Mouse (Mus musculus) thymus, postnatal 14 days (tissue): ENCODE data around the gene Tbpl1.

Source experiments
- DNase-seq: peaks from one replicate; pipeline ENCODE4 v3.0.0; 2021

Tbpl1 gene

DNA sequence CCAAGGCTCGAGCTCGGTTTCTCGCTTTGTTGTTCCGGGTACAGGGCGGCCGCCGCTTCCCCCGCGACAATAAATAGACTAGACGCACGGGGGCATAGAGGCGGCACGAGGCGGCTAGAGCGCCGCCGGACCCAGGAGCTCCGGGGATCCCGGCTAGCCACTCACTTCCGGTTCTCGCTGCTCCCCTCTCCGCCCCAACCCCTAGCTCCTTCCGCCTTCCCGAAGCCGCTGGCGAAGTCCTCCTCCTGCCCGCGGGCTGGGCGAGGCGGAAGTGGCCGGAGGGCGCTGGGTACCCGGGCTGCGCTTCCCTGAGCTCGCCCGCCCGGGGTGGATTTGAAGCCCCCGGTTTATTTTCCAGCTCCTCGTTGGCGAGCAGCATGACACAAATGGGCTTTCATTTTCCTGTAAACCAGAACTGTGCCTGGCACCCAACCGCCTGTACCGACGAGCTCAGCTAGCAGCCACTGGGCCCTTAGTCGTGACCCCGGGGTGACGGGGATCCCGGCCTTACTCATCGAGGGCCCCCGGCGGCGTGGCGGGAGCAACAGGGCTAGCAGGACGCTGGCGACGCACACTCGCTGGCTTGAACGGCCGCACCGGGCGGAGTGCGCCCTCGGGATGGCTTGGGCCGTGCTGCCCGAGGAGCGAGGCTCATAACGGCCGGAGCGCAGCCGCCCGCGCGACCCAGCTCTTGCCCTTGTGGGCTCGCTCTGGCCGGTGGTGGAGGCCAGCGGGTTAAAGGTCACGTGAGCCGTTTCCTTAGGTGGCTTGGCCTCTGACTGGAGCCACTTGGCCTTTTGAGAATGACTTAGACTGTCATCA is at the start of gene Tbpl1:
Tbpl1 (minus strand) TSS at position 667 of the 822 bp plus-strand sequence.
- peak; percentile 97 for DNase-seq

DNA sequence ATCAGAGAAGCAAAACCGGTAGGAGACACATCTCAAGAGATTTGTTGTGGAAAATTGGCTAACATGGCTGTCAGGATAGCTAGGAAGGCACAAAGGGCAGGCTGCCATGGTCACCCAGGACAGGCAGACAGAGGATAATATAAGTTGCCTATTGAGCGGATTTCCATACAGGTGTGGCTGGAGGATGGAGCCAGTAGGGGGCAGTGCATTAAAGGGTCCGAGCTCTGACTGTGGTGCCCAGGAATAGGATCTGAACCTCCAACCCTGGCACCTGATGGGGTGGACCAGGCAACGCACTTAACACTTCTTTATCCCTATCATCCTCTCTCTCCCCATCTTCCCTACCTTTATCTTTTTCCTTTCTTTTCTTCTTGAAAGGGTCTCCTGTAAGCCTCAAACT is 49.7 kb upstream of the Tbpl1 start:
- DNase-seq, result peak; percentile 22

DNA sequence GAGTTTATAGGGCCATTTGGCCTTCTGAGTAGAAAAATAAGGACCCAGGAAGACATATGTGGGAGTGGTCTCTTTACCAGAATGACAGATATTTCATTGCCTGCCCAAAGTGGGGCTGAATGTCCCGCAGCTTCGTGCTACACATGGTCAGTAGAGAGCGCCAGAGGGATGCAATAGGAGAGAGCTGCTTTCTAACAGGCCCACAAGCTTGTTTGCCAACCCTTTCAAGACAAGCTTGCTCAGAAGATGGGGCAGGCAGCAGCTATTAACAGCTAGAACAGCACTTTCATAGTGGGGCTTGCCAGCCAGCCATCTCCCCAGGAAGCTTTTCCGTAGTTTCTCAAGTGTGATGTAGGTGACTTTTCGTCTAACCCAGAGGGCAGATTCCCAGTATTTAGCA is 46.2 kb upstream of the Tbpl1 start:
- no peak for DNase-seq

DNA sequence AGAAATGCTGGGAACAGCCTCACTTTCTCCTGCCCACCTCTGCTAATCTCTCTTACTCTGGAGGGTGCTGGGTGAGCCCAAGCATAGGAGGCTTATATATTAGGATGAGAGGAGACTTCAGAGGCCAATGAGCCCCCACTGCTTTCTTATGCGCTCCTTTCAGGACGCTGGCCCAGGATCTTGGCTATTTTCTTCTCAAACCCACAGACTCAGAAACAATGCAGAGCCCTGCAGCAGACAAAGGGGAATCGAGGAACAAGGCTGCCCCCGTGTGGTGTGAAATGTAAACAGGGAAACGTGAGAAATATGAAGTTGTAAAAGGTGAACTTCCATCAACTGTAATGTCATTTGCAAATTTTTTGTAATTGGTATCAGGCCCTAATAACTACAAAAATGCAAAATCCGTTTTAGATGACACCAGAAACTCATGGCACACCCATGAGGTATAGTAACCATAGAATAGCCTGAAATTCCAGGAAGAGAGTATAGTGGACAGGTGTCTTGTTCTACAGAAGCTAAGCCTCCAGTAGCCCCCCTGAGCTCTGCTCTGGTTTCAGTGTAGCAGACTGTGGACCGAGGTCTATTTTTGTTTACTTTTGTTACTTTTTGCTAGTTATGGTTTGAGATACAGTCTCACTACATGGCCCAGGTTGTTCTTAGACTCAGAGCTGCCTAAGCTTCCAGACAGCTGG is 44.4 kb upstream of the Tbpl1 start:
- DNase-seq, result no peak

DNA sequence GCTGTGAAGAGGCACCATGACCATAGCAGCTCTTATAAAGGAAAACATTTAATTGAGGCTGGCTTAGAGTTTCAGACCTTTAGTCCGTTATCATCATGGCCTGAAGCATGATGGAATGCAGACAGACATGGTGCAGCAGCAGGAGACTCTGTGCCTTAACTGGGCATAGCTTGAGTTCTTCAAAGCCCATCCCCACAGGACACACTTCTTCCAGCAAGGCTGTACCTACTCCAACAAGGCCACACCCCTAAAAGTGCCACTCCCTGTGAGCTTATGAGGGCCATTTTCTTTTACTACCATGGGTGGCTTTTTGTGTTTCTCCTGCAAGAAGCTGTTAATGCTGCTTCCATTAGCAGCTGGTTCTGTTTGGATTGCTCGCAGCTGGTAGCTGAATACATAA is 43.7 kb upstream of the Tbpl1 start:
- no peak for DNase-seq

DNA sequence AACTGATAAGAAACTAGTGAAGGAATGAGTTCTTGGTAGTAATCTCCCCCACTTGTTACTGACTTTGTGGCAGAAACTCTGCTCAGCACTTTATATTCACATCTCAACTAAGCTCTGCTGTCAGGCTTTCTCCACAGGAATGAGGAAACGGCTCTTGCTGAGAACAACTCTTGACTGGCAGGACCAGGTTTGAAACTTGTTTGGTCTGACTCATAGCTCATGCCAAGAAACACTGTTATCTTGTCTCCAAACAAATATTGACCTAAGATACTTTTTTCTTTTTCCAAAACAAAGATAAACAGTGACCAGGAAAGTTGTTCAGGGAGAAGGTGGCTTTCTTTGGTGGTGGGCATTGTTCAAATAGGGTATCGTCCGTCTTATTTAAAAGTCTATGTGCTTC is 42.9 kb upstream of the Tbpl1 start:
- no peak for DNase-seq

DNA sequence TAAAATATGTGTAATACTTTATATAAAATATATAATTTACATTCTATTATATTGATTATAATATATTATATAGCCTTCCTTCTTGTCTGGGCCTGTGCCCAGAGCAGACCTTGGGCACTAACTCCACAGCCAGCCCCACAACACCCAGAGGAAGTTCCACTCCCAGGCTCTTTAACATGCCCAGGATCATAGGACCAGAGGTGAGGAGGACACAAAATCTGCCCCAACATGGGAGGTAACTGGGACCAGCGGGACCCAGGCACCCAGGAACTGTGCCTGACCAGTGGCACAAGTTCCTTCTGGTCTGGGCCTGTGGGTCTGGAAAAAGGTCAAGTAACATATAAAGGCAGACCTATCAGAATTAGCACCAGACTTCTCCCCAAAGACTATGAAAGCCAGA is 22.5 kb upstream of the Tbpl1 start:
- DNase-seq, result no peak

DNA sequence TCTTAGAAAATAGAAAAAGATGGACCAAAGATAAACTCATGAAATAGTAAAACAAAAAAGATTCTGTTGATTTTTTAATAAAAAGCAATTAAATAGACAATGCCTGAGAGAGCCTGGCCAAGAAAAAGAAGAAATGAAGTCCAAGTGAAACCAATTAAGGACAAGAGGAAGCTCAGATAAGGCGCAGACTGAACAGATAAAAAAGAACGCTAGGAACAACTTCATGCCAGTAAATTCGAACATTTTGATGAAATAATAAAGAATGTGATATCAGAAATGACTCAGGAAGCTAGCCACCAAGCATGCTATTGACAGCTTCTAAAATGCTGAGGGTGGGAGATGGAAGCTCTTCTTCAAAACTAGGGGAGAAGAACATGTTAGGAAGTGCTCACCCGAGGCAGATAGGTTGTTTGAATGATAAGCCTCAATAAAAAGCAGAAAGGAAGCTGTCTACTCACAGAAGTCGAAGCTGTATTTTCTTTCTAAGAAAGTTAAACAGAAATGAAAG is 19.5 kb upstream of the Tbpl1 start:
- DNase-seq, result no peak

DNA sequence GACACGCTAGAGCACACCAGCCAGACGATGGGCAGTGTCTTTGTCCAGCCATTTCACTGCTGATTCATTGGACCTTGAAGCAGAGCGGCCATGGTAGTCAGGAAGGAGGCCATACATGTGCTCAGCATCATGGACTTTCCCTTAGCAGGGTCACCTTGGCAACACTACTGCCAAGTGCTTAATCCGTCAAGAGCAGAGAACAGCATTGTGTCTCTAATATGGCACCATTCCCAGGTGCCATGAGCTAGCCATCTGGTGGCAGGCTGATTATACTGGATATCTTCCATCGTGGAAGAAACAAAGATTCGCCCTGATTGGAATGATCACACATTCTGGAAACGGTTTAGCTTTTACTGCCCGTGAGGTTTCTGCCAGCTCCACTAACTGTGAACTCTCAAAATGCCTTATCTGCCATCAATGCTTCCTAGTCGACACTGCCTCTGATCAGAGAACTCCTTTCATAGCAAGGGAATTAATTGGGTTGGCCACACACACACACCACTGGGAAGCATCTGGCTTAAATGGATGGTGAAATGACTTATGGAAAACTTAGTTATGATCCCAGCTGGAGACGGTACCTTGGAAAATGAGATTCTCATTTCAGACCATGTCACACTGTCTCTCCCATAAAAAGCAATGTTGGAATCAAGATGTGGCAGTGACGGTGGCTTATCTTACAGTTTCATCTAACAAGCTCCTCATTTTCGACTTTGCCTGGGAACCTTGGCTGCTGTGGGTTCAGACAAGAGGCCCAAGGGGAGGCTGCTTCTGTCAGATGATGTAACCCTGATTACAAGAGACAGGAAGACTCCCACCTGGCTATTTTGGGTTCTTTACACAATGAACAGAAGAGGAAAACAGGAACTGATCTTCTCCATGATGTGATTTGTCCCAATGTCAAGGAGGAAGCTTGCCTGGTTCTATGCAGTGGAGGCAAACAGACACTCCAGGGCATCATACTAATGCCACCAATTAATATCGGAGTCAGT is 14.9 kb upstream of the Tbpl1 start:
- no peak for DNase-seq

DNA sequence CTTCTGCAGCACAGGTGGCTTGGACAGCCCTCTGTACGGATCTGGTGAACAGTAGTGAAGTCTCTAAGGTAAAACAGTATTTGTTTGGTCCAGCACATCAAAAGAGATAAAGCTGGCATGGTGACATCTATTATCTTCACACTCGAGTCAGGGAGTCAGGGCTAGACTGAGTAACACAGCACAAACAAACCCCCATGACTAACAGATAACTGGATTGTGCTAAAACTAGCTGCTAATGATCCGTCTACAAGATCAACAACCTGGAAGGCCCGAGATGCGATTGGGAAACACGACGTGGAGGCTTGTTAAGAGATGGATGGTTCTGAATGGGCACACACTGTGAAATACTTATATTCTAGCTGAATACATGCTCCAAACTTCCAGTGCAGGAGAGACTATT is 14.2 kb upstream of the Tbpl1 start:
- DNase-seq, result no peak

DNA sequence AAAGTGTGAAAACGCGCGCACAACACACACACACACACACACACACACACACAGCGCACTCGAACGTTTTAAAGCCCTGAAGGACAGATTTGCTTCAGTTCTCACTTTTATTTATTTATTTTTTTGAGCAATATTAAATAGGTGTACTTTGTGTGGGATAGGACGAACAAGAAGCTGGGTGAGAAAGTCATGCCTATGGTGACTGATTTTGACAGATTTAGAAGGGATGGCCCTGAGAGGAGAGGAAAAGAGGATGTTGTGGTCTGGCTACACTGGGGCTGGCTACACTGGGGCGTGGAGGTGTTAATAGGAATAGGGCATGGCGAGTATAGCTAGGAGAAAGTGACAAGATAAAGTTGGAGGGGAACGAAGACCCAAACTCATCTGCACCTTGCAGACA is 443 bp upstream of the Tbpl1 start:
- no peak for DNase-seq

DNA sequence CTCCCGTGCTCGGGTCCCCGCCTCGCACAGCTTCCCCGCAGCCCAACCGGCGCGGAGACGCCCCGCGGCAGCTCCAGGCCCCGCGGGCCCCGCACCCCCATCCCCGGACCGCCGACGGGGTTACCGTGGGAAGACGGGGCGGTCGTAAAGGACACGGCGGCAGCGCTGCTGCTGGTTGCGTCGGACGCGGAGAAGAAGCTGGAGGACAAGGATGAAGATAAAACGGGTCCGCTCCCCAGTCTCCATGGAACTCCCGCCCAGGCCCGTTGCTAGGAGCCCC is 806 bp downstream of the Tbpl1 start:
- DNase-seq, result no peak

DNA sequence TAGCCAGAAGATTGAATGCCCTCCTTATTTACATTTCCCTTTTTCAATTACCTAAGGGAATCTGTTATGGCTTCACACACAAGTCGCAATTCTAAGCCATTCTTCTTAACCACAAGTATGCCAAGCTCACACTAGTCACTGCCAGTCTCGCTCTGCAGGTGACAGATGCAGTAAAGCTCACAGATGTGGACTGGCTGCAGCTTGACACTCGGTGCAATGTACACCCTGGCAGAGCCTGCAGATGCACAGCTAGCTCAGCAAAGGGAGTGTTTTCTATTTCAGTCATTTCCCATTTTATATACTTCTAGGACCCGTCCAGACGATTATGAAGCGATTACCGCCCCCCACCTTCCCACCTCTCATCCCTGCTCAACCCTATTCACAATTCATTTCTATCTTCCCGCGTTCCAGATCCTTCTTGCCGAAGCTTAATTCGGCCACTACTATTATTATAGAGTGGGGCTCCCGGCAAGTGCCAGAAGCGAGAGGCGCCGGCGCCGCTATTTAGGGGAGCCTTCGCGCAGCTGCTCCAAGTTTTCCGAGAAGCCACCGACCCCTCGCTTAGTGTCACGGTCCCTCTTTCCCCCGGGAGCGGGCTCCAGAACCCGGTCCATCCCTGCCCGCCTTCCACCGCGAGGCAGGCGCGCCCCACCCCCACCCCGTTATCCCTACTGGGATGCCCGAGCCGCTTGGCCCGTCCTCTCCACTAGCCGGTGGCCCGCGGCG is 1.3 kb downstream of the Tbpl1 start:
- DNase-seq, result peak; percentile 59

DNA sequence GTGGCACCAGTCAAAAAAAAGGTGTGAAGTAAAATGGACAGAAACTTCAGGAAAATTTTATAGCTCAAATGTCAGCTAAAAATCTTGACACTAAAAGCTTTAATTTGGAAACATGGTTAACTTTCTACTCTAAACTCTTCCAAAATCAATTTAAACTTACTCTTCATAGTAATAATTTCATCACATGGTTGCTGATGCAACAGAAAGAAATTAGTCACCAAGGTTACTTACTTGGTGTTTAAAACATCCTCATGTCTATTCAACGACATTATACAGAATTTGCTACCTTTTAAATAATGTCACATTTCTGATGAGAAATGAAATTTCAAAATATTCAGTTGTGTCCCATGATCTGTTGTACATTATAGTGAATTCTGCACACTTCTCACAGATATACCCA is 3.5 kb downstream of the Tbpl1 start:
- no peak for DNase-seq

DNA sequence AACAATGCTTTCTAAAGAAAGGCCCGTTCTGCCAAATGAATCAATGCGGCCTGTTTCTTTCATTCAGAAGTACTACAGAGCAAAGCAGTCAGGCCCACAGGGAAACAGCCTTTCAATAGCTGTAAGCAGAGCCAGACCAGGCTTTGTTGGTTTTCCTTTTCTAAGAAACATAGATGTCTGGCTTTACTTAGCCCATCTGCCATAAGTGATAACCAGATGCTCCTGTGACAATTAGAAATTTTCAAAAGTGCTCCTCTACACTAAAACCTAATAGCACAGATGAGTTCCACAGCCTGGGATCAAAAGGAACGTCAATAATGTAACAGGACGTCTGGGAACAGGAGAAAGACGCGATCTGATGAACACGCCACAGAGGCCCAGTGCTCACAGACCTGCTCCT is 5.4 kb downstream of the Tbpl1 start:
- no peak for DNase-seq

DNA sequence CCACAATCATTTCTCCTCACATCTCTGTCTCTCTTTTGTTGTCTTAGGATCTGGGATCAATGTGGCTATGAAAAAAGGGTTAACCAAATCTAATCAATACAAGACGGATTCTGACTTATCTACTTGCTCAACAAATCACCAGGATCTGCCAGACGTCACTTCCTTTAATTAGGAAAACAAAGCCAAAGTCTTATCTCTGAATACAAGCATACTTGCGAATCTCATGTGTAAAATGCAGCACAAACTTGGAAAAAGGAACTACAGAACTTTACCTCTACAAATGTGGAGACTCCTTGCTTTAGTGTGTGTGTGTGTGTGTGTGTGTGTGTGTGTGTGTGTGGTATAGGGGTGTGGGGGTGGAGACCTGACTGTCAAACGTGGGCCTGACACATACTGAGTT is 6.6 kb downstream of the Tbpl1 start:
- no peak for DNase-seq

DNA sequence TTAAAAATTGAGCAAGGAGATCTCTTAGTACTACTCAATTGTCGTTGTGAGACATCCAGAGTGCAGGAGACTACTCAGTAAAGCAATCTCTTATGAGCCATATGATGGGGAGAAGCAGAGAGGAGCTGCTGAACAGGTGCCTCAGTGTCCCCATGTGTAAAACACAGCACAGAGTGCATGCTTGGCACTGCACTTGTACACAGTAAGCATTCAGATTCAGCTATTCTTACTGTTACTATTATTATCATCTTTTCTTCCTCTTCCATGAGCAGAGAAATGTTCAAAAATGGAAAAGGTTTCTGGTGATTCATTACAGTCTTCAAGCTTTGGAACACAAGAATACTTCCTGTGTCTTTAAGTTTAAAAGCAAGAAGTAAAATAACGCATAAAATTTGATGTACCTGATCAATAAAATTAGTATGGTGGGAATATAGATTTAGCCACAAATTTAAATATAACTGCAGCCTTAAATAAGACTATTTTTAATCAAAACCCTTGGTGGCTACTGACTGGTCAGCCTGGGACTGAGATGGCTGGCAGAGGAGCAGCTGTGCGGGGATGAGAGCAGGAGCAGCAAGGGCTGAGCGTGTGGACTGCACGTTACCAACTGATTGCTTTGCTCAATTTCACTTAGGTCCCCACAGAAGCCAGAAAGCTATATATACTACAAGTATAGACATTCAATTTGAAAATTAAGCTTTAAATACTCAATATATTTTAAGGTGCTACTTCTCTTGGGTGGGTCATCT is 10.8 kb downstream of the Tbpl1 start:
- DNase-seq, result no peak

DNA sequence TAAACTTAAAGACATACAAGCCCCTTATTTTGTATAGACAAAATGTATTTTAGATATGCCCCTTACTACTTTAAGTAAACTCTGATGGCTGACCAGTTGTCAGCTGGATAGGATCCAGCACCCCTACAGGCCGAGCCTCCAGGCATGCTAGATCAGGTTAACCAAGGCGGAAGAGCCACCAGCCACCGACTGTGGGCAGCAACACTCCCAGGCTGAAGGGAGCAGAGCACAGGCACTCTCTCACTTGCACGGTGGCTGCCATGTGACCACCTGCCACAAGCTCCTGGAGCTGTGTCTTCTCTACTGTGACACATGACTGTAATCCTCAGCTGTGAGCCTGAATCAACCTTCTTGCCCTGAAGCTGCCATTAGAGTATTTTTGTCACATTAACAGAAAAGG is 13.3 kb downstream of the Tbpl1 start:
- peak; percentile 32 for DNase-seq

DNA sequence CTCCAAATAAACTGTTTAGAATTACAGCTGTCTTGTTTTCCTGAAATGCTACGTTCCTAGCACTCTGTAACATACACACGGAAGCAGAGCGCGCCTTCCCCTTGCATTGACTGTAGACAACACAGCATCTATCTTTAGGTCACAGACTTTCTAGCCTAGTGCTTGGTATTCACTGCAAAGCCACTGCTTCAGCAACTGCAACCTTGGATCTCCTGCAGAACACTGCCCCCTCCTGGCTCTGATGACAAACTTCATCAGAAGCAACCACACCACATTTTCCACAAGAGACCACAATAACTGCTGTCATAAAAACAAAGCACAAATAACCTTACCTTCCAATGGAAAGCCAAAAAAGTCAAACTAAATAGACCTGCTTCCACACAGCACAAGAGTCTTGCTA is 17.2 kb downstream of the Tbpl1 start:
- DNase-seq, result peak; percentile 65

DNA sequence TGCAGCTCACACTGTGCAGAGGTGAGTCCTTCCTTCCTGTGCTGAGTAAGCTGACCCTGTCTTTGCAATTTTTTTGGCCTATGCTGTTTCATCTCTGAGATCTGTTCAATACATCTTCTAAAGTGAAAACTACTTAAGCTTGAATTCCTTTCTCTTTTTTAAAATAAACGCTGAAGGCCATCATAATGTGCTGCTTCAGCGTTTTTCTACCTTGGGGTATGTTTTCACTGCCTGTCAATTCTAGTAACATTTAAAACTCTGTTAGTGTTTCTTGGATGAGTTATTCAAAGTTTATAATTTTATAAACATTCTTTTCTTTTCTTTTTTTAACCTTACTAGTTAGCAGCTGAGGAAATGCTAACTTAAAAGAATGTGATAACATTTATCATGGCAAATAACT is 18.8 kb downstream of the Tbpl1 start:
- DNase-seq, result no peak

DNA sequence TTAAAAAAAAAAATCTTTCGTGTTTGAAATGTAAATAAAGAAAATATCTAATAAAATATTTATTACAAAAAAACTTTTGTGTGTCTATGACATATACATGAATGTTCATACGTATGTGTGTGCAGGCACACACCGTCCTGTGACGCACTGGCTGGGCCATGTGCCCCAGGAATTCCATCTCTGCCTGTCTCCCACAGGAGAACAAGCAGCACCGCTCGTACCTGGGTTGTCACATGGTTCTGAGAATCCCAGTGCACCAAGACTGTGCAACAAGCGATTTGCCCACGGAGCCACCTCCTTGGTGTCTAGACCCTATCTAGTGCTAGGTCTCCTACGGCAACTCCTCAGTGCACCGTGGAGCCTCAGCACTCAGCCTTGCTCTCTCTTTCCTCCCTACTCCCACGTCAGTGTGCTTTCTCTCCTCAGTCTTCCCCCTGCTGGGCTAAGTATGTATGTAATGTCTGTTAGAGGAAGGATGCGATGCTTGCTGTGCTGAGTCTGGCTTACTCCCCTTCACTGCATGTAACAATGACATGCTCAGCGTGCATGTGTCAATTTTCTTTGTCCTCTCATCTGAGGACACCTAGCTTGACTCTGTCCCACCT is 21.5 kb downstream of the Tbpl1 start:
- no peak for DNase-seq
